Mouse (Mus musculus) ovary, adult 10 weeks (tissue): Measurements from ENCODE around the gene Foxe3. TPM values are rescaled to one million over a fixed set of nuclear protein-coding genes. Genes with fewer than 3 reads are reported as not detected.

Experiments
- polyA plus RNA-seq: library from polyadenylated mRNA; stranded (reverse); fragments of 350-450 nt; fragmentation: Illumina TruSeq; extraction: RNeasy Lipid Tissue Mini Kit (QIAGEN cat#74804); gene quantifications from one replicate; pipeline ENCODE4 v1.2.3, GENCODE M21; 2014

Gene Foxe3
- polyA plus RNA-seq, result not detected

DNA sequence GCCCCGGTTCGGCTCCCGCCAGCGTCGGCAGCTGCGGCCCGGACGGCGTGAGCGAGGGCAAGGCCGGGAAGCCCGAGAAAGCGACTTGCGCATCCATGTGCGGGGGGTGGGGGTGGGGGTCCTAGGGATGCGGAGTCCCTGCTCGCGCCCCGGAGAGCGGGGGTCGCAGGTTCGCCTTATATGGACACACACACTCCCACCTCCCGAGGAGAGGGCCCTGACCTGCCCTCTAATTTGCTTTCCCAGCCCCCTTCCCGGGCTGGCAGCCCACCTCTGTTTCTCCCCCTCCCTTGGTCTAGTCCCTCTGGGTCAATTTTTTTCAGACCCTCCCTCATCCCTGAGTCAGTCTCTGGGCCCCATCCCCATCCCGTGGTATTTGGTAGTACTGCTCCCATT is at the start of gene Foxe3:
Gene Foxe3, minus strand, starts transcription at position 97 of the 396 bp plus-strand sequence.

DNA sequence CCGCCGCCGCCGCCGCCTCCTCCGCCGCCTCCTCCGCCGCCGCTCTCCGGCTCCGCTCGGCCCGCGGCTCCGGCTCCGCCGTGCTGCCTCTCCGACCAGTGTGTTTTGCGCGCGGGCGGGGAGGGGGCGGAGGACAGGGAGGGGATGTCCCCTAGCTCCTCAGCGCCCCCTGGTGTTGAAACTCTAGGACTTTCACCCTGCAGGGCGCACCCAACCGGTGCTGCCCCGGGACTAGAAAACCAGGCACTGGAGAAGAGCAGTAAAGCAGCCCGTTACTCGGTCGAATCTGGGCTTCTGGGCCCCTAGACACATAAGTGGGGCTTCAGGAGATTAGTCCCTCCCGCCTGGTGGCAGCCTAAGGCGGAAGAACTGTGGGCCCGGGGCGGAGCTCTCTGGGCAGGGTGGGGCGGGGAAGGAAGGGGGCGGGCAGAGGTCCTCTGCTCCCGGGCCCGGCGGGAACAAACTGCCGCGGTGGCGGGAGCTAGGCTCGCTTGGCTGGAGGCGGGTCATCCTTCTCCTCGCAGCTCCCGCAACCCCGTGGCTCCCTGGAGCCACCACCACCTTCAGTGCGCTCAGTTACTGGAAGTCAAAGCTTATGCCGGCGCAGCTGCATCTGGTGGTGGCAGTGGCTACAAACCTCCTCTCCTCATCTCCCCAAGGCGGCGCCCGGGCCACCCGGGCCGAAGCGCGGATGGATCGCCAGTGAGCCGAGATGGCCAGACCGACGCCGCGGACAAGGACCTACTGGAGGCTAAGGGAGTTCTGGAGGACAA is 16.8 kb downstream of the Foxe3 start, which contains the start of gene Foxd2:
Gene Foxd2, minus strand, starts transcription at position 45 of the 773 bp plus-strand sequence.

Other genes starting within 250 kb of the Foxe3 start
- not detected for gene Gm12830, start 104.3 kb downstream of the Foxe3 start, polyA plus RNA-seq
- not detected for gene Foxd2, start 17.1 kb downstream of the Foxe3 start, polyA plus RNA-seq
- 293 TPM for gene Cmpk1, start 61.2 kb upstream of the Foxe3 start, polyA plus RNA-seq
- gene Stil, start 74.1 kb upstream of the Foxe3 start, polyA plus RNA-seq, result 6.8 TPM
- 2.4 TPM for gene Tal1, start 130.4 kb upstream of the Foxe3 start, polyA plus RNA-seq
- not detected for gene Pdzk1ip1, start 162.7 kb upstream of the Foxe3 start, polyA plus RNA-seq
- not detected for gene Cyp4x1, start 208.3 kb upstream of the Foxe3 start, polyA plus RNA-seq